Mouse (Mus musculus) embryo, embryonic 11 days (tissue): ENCODE results near the gene Camk2n1.
A peak's percentile ranks its signal among the peaks of the same experiment; 100 is the strongest.

ENCODE experiments used
- DNase-seq: peaks from one replicate; pipeline ENCODE4 v3.0.0-alpha.2; 2015

The Camk2n1 gene

DNA sequence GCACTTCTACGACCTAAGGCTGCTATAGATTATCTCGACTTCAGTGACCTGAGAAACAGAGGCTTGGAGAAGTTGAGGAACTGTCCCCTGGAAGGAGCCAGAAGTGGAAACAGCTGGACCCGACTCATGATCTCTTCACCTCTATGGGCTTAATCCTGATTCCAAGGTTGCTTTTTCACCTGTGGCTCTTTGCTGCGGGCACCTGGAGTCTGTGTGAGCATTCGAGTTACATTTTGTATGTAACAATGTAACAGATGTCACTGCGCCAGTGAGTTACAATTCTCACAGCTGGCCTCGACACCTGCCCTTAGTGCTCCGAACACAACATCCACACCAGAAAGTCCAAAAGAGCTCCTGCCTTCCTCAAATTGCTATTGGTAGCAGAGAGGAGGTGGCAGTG lies 11.3 kb downstream of the Camk2n1 start:
- no peak for DNase-seq

- DNase-seq = no peak
These were observed 12.6 kb downstream of the Camk2n1 start for GRCm38 (mm10) chr4:138466690-138467089.

DNA sequence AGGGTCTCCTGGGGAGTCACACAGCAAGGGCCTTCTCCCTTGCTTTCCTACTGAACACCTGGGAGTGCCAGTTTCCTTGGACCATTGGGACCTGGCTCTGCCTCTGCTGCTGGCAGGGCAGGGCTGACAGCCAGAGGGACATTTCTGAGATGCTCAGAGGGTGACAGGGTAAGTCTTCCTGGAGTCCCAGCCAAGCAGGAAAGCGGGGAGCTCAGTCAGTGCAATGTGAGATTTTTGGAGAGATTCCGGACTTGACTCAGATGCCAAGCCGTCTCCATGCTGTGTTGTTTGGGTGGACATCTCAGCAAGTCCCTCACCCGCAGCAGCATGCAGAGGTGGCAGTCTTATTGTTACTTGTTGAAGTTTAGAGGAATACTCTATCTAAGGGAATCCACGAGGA lies 13.3 kb downstream of the Camk2n1 start:
- no peak for DNase-seq

GRCm38 (mm10) chr4:138469080-138469479 lies 15.0 kb downstream of the Camk2n1 start:
- no peak for DNase-seq

- no peak for DNase-seq
These were observed 17.1 kb downstream of the Camk2n1 start for GRCm38 (mm10) chr4:138471241-138471640.

GRCm38 (mm10) chr4:138479595-138479994 lies 25.5 kb downstream of the Camk2n1 start:
- no peak for DNase-seq

- DNase-seq = no peak
These were observed 26.8 kb downstream of the Camk2n1 start for GRCm38 (mm10) chr4:138480962-138481361.

DNA sequence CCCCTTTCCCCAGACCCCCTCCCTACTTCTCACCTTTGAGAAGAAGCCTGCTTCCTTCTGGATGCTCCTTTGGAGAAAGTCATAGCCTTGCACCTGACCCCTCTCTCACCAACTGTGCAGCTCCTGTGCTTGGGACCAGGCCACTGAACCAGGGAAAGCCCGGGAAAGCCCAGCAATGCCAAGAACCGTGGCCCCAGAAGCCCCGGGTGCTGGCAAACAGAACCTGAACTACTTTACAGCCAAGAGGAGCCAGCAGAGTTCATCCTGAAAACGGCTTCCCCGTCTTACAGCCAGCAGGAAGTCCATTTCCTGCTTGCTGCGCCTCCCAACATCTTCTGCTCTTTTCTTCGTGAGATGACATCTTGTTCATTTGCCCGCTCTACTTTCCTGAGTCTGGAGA lies 28.6 kb downstream of the Camk2n1 start:
- no peak for DNase-seq

DNA sequence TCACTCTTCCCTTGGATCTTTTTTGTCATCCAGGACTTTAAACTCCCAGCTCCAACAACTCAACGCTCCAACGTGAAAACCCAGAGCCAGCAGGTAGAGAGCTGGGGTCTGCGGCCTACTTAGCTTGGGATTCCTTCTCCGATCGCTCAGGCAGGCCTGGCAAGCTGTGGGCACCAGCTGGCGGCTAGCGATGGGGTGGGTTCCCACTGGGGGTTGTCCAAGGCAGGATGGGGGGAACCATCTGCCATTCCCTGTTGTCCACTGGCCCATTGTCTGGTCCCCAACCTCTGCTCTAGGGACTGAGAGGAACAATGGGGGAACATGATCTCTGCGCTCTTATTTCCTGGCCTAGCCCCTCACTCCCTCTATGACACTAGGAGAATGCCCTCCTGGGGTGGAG lies 34.1 kb downstream of the Camk2n1 start:
- no peak for DNase-seq

GRCm38 (mm10) chr4:138491088-138491487 lies 37.0 kb downstream of the Camk2n1 start:
- no peak for DNase-seq

DNA sequence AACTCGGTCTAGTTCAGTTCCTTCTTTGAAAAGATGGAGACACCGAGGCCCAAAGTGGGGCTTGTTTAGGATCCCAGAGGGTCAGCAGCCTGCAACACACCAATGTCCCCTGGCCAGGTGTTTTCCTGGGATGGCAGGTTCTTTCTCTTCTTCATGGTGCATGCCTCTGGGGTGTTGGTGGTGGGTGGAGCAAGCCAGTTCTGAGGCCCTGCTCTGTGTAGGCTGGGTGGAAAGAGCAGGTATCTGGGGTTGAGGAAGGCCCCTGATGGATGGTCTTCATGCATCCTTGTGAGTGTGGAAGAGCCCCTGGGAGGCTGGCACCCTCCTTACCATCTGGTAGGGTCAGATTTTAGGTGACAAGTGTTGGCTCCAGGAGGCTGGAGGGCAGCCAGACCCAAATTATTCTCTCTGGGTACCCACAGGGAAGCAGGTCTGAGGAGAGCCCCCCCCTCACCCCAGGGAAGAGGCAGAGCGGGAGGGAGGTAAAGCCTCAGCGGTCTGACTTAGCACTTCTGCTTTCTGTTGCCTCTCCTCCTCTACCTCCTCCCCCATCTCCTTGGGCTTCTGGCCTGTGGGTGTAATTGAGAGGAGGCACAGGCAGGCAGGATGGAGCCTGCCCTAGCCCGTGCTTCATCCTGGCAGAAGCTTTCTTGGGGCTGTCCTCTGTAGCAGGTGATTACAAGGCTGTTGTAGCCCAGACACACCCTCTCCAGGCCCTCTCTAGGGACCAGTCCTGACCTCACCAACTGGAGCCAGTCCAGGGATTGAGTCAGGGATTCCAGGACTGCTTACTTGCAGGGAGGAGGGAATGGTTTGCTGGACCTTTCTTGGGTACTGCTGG lies 39.3 kb downstream of the Camk2n1 start:
- DNase-seq = no peak

GRCm38 (mm10) chr4:138494905-138495304 lies 40.8 kb downstream of the Camk2n1 start:
- DNase-seq = peak; percentile 68

GRCm38 (mm10) chr4:138495775-138496174 lies 41.7 kb downstream of the Camk2n1 start:
- peak; percentile 54 for DNase-seq

GRCm38 (mm10) chr4:138496746-138497520 lies 42.8 kb downstream of the Camk2n1 start:
- DNase-seq = no peak

- DNase-seq = no peak
These were observed 45.9 kb downstream of the Camk2n1 start for GRCm38 (mm10) chr4:138499856-138500645.

DNA sequence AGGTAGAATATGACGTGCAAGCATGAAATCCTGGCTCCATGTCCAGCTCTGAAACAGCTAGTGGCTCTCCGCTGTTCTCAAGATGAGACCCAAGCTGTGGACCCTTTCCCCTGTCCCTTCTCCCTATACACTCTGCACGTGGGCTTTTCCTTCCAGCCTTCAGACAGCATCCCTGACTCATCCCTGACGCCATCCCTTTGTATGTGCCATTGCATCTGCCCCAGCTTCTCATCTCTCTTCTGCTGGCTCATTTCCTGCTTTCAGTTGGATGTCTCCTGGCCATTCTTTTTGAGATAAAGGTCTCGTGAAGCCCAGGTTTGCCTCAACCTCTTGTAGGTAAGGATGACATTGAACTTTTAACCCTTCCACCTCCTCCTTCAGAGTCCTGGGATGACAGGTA lies 46.9 kb downstream of the Camk2n1 start:
- no peak for DNase-seq

DNA sequence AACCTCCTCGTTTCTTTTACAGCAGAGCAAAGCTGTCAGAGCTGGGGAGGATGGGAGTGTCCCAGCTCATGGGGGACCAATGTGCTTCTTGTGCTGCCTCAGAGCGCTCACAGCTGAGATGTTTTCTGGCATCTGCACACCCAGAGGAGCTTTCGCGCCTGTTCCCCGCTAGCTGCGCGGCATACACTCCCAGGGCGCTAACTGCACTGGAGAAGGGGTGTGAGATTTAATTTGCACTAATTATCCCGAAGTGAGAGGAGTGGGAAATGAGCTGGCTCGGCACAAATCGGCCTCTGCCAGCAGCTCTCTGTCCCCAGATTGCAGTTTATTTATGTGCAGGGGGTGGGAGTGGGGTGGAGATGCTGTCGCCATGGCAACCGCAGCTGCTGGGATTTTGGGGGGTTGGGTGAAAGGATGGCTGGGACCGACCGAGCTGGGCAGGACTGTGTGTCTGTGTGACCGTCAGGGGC lies 50.6 kb downstream of the Camk2n1 start:
- peak; percentile 67 for DNase-seq

GRCm38 (mm10) chr4:138505171-138505870 lies 51.2 kb downstream of the Camk2n1 start:
- DNase-seq = peak; percentile 52

DNA sequence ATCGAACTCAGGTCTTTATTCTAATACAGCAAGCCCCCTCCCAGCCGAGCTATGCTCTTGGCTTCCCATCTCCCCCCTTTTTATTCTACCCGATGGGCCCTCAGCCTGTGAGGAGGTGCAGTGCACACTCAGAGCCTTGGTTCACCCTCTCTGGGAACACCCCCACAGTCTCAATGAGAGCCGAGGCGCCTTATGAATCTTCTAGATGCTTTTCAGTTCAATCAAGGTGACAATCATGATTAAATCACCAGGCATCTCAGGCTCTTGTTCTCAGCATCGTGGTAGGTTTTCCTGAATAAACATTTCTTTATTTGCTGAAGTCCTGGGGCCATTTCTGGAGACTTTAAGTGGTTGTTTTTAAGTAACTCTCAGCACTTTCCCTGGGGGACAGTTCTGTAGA lies 53.8 kb downstream of the Camk2n1 start:
- DNase-seq = no peak
